Mouse (Mus musculus) kidney, embryonic 15.5 days (tissue): ENCODE measurements at regions not wholly inside any gene's neighbourhood (a gene's known extent, or its start where the extent isn't known, plus 50 kb on each side); places are given as distances from the start of the nearest gene placed in this dataset.

Experiments used
- ATAC-seq: fragments of 200-750 bp; cut with Nextera tagmentation; replicated peaks from 2 replicates; pipeline ENCODE4 v1.8.0; 2017; ENCODE audit warnings: moderate TSS enrichment; ENCODE audit not compliant: low FRiP score
- H3K27ac ChIP-seq: fragments of 300-500 bp; sonication (generic); 2 replicates; pipeline ENCODE4 v1.5.1; 2015; ENCODE audit warnings: mild to moderate bottlenecking, inconsistent platforms
- H3K27me3 ChIP-seq: fragments of 300-500 bp; sonication (generic); 2 replicates; pipeline ENCODE4 v1.6.1; 2015; ENCODE audit warnings: inconsistent platforms
- H3K36me3 ChIP-seq: fragments of 300-500 bp; sonication (generic); 2 replicates; pipeline ENCODE4 v1.6.1; 2015; ENCODE audit warnings: inconsistent platforms
- H3K4me1 ChIP-seq: fragments of 300-500 bp; sonication (generic); 2 replicates; pipeline ENCODE4 v1.6.1; 2015; ENCODE audit warnings: inconsistent platforms
- H3K4me2 ChIP-seq: fragments of 300-500 bp; sonication (generic); 2 replicates; pipeline ENCODE4 v1.6.1; 2015; ENCODE audit warnings: moderate library complexity, mild to moderate bottlenecking, inconsistent platforms
- H3K4me3 ChIP-seq: fragments of 300-500 bp; sonication (generic); replicated peaks from 2 replicates; pipeline ENCODE4 v1.5.1; 2015; ENCODE audit warnings: mild to moderate bottlenecking, inconsistent platforms
- H3K9ac ChIP-seq: fragments of 300-500 bp; sonication (generic); 2 replicates; pipeline ENCODE4 v1.6.1; 2015; ENCODE audit warnings: mild to moderate bottlenecking, inconsistent platforms
- H3K9me3 ChIP-seq: fragments of 300-500 bp; sonication (generic); replicated peaks from 2 replicates; pipeline ENCODE4 v1.6.1; 2016; ENCODE audit warnings: inconsistent platforms
- WGBS: fragments of 180-500 bp; shearing (Covaris S2); methylation state at CpG from one replicate; pipeline ENCODE4 v1.1.7; 2015; ENCODE audit warnings: mixed read lengths; 5-methylcytosine and 5-hydroxymethylcytosine counted together

- 29% methylated on average over 4 of the region's 4 CpGs for WGBS
- ATAC-seq, result no peak
- Histone ChIP-seq H3K9me3 (no peaks in the 10 kb centered on the region), H3K9ac (no peak overlapping the region), H3K4me1 (peaks cover 12% of the 10 kb centered on the region), H3K36me3 (no peaks in the 10 kb centered on the region), H3K4me3 (no peak overlapping the region), H3K27ac (no peak overlapping the region), H3K4me2 (no peak overlapping the region), H3K27me3 (no peaks in the 10 kb centered on the region)
These were observed 138.3 kb downstream of the Bmp7 start for GRCm38 (mm10) chr2:172801804-172802203.

GRCm38 (mm10) chr2:172807446-172807845, 132.7 kb downstream of the Bmp7 start:
- 42% methylated on average over 4 of the region's 4 CpGs for WGBS
- Histone ChIP-seq H3K27ac (no peak overlapping the region), H3K27me3 (no peaks in the 10 kb centered on the region)

GRCm38 (mm10) chr2:172809306-172809705, 130.8 kb downstream of the Bmp7 start:
- Histone ChIP-seq H3K9me3 (no peaks in the 10 kb centered on the region), H3K4me2 (no peak overlapping the region), H3K36me3 (no peaks in the 10 kb centered on the region), H3K27ac (no peak overlapping the region), H3K4me1 (peaks cover 41% of the 10 kb centered on the region), H3K9ac (no peak overlapping the region), H3K4me3 (no peak overlapping the region), H3K27me3 (peaks cover 2% of the 10 kb centered on the region; the same call in 1 of the 2 replicates)
- WGBS, result 88% methylated on average over 2 of the region's 2 CpGs
- ATAC-seq, result no peak

More at GRCm38 (mm10) chr2:172807446-172807845, 132.7 kb downstream of the Bmp7 start:
- H3K4me1 ChIP-seq, result peaks cover 34% of the 10 kb centered on the region
- ATAC-seq, result no peak
- no peak overlapping the region for H3K4me3 ChIP-seq
- no peak overlapping the region for H3K4me2 ChIP-seq
- H3K9me3 ChIP-seq, result no peaks in the 10 kb centered on the region
- H3K9ac ChIP-seq, result no peak overlapping the region
- H3K36me3 ChIP-seq, result no peaks in the 10 kb centered on the region

- ATAC-seq, result no peak
- Histone ChIP-seq H3K27me3 (peaks cover 2% of the 10 kb centered on the region; the same call in 1 of the 2 replicates), H3K4me3 (no peak overlapping the region), H3K36me3 (no peaks in the 10 kb centered on the region), H3K9ac (no peak overlapping the region), H3K4me2 (no peak overlapping the region), H3K27ac (no peak overlapping the region), H3K4me1 (peaks cover 33% of the 10 kb centered on the region), H3K9me3 (no peaks in the 10 kb centered on the region)
- 80% methylated on average over 11 of the region's 11 CpGs for WGBS
These were observed 126.8 kb downstream of the Bmp7 start for GRCm38 (mm10) chr2:172813319-172813718.

GRCm38 (mm10) chr2:172813906-172814305, 126.2 kb downstream of the Bmp7 start:
- Histone ChIP-seq H3K4me2 (no peak overlapping the region), H3K9me3 (no peaks in the 10 kb centered on the region), H3K9ac (no peak overlapping the region), H3K36me3 (no peaks in the 10 kb centered on the region), H3K4me3 (no peak overlapping the region), H3K4me1 (peaks cover 34% of the 10 kb centered on the region), H3K27me3 (peaks cover 2% of the 10 kb centered on the region; the same call in 1 of the 2 replicates), H3K27ac (no peak overlapping the region)
- WGBS, result 60% methylated on average over 4 of the region's 4 CpGs
- ATAC-seq, result no peak

GRCm38 (mm10) chr2:172815146-172815545, 125.0 kb downstream of the Bmp7 start:
- 92% methylated on average over 7 of the region's 7 CpGs for whole genome bisulfite sequencing
- peaks cover 8% of the 10 kb centered on the region; the same call in 1 of the 2 replicates for H3K27me3 ChIP-seq
- ATAC-seq, result no peak

DNA sequence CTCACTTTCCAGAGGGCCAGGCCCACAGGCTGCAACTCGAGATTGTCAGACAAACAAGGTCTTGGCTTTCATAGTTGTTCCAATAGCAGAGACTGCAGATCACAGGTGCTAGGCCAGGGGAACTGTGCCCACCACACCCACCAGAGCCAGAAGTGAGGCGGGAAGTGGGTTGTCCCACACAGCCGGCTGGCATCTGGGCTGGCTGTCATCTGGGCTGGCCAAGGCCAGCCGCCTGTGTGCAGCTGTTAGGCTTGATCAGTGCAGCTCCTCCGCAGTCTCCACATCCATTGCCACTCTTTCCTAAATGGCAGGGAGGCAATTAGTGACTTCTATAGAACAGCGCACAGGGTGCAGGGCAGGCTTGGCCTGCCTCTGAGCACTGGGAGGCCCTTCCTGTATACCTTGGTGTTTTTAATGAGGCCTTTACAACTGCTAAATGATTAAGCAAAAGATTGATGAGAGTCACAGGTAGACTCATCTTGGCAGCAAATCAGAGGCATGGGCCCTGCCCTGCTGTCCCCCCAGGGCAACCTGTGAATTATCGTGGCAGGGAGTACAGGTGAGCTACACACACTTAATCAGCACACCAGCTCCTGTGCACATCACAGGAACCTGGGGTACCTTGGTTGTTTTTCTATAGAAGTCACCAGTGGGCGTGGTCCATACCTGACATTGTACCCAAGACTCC, 122.9 kb downstream of the Bmp7 start:
- H3K4me2 ChIP-seq, result no peak overlapping the region
- H3K27me3 ChIP-seq, result peaks cover 16% of the 10 kb centered on the region
- H3K27ac ChIP-seq, result no peak overlapping the region
- no peak for ATAC-seq
- H3K4me1 ChIP-seq, result peaks cover 20% of the 10 kb centered on the region
- WGBS, result 43% methylated on average over 8 of the region's 8 CpGs
- H3K9ac ChIP-seq, result no peak overlapping the region
- no peak overlapping the region for H3K4me3 ChIP-seq
- no peaks in the 10 kb centered on the region for H3K9me3 ChIP-seq
- no peaks in the 10 kb centered on the region for H3K36me3 ChIP-seq

More at GRCm38 (mm10) chr2:172815146-172815545, 125.0 kb downstream of the Bmp7 start:
- Histone ChIP-seq H3K27ac (no peak overlapping the region), H3K4me3 (no peak overlapping the region), H3K4me1 (peaks cover 36% of the 10 kb centered on the region), H3K9ac (no peak overlapping the region), H3K4me2 (no peak overlapping the region), H3K36me3 (no peaks in the 10 kb centered on the region), H3K9me3 (no peaks in the 10 kb centered on the region)
